Mouse (Mus musculus) urinary bladder, postnatal 10 days (tissue): Measurements from ENCODE around the gene Caskin2.
A peak's percentile ranks its signal among the peaks of the same experiment; 100 is the strongest.
"Not testable (repeated sequence)": the region's sequence is repeated elsewhere in the genome, so short reads cannot be mapped to it uniquely, and the experiment has no call there.

Source experiments
- DNase-seq: peaks from one replicate; pipeline ENCODE4 v3.0.0; 2022; ENCODE audit warnings: low spot score

Caskin2 gene

DNA sequence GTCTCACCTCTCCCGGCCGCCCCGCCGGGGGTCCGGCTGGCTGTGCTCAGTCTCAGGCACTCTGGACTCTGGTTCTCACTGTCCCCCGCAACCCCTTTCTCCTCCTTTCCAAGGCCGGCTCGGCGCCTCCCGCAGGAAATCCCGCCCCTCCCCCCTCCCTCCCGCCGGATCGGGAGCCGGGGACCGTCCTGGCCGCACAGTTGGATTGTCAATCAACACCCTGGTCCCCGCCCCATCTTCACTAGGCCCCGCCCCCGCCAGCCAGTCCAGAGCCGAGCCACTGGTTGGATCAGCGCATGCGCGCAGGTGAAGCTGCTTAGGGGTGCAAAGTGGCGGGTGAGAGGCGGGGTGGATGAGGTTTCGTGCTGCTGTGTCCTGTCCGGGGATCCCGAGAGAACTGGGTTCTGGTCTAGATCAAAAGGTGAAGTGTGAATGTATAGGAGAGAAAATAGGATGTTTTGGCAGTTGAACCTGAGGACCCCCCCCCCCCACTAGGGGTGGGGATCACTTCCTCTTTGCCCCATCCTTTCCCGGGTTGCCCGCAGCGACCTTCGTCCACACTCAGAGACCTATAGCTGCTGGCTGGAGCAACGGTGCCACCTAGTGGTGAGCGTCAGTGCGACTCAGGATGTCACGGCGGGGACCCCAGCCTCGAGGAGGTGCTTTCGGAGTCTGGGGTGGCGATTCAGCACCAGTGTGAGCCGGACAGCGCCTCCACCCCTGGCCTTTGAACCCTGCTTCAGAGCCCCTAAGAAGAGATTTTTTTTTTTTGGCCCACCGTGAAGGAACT is at the start of gene Caskin2:
Gene Caskin2 (minus strand): TSS at position 133 of the 790 bp plus-strand sequence.
- DNase-seq, result peak; percentile 94

DNA sequence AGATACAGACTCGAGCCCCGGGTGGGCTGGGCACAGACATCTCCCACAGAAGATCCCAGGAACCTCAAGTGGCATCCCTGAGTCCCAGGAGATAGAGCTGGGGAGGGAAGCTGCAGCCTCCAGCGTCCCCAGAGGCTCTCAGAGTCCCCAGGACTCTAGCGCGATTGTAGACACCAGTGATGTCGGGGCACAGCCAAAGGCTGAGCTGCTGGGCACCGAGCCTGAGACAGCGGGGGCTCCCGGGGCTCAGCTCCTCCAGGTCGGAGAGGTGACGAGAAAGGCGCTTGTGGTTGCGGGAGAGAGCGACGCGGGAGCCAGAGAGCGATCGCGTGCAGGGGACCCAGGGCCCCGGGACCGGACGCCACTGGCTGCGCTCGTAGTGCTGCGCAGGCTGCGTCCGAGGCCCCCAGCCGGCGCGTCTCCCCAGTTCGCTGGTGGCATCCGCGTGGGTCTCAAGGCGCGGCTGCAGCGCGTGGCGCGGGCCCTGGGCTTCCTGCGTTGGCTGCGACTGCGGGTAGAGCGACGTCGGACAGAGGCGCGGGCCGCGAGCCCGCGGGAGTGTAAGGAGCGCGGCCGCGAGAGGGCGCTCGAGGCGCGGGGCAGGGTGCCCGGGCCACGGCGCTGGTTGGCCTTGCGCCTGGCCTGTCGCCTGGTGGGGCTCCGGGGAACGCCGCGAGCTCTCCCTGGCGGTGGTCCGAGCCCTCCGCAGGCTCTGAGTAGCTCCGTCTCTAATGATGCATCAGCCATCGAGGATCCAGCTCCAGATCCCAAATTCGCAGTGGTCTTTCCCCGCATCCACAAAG is 45.9 kb upstream of the Caskin2 start:
- DNase-seq, result peak; percentile 55

DNA sequence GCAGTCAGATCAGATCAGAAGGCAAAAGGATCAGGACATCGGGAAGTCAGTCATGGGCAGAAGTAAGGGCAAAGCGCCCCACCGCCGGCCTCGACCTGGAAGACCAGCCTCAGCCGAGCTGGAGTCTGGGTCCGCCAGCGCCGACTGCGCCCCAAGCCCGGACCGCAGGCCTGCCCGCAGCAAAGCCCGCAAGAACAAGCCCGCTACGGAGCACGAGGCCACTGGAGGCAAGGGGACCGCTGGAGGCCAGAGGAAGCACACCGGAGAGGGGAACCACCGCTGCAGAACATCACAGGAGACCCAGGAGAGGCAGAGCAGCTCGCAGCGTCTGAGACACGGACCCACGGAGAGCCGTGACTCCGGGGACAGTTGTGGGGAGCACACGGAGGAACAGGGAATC is 44.9 kb upstream of the Caskin2 start, which contains the start of gene Myo15b:
Gene Myo15b (plus strand): TSS at position 53 of the 400 bp plus-strand sequence.
- DNase-seq, result no peak

DNA sequence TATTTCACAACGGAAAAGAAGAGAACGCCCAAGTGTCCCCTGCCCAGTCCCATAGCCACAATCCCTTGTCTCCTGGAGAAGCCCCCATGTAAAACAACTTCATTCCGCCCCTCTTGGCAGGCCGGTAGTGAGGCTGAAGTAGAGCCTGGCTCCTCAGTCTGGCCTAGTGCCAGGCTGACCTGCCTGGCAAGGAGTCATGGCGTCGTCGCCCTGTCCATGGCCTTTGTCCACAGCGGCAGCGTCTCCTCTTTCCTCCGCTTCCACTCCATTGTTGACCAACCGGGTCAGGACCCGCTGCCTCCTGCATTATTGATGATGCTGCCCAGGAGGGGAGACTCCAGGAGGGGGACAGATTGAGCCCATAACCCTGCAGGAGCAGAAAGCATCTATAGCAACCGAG is 44.5 kb upstream of the Caskin2 start:
- DNase-seq, result no peak

DNA sequence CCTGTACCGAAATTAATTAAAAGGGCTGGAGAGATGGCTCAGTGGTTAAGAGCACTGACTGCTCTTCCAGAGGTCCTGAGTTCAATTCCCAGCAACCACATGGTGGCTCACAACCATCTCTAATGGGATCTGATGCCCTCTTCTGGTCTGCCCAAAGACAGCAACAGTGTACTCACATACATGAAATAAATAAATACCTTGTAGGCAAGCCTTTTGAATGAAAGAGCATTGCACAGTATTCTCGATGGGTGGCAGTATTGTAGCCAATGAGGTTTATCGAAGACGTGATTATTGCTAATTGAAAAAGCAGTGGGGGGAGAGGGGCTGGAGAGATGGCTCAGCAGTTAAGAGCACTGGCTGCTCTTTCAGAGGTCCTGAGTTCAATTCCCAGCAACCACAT is 43.7 kb upstream of the Caskin2 start:
- not testable (repeated sequence) for DNase-seq

DNA sequence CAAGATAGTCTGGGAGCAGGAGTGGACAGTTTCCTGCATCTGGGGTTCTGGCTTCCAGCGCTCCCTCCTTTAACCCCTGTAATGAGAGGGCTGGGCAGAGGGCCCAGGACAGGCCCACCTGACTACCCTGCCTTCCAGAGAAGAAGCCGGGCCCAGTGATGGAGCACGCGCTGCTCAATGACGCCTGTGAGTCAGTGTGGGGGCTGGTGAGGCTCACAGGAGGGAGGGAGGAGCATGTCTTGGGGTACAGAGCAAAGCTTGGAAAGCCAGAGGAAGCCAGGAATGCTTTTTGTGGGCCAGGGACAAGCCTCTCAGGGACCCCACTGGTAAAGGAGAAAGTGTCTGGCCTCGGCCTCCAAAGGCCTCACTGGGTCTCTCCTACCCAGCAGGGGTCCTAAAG is 41.2 kb upstream of the Caskin2 start:
- no peak for DNase-seq

DNA sequence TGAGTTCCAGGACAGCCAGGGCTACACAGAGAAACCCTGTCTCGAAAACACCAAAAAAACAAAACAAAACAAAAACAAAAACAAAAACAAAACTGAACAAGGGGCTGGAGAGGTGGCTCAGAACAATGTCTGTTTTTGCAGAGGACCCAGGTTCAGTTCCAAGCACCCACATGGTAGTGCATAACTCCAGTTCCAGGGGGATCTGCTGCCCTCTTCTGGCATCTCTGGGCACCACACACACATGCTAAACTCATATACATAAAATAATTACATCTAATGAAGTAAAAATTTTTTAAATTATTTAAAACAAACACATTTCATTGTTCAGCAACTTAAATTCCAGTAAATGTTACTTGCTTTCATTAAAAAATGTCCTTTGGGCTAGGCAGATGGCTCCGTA is 32.4 kb upstream of the Caskin2 start:
- DNase-seq, result no peak

DNA sequence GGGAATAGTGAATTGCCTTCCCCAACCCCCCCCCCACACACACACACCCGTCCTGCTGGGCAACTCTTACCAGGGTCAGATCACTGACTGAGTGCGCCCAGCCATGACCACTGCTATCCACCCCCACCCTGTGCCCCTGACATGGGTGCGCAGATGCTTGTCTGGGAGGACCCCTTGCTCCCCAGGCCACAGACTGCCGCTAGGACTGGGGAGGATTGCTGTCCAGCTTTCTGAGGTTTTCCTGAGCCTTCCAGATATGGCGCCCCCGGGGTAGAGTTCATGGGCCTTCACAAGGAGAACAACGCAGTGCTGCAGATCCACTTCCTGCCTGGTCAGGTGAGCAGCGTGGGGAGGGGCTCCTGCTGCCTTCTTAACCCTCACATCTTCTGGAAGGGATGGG is 30.8 kb upstream of the Caskin2 start:
- DNase-seq, result no peak

DNA sequence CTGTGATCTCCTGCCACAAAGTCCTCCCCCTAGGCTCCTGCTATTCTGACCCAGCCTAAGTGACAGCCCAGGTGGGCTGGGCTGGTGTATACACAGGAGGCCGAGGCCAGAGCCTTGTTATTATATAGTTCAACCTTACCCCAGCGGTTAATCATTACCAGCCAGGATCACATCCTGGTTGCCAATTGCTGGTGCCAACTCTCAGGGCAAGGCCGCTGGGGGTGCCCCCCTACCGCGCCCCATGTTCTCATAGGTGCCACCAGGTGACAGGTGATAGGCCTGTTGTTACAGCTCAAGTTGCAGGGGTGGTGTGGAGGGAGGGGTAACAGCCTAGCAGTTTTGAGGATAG is 30.4 kb upstream of the Caskin2 start:
- no peak for DNase-seq

DNA sequence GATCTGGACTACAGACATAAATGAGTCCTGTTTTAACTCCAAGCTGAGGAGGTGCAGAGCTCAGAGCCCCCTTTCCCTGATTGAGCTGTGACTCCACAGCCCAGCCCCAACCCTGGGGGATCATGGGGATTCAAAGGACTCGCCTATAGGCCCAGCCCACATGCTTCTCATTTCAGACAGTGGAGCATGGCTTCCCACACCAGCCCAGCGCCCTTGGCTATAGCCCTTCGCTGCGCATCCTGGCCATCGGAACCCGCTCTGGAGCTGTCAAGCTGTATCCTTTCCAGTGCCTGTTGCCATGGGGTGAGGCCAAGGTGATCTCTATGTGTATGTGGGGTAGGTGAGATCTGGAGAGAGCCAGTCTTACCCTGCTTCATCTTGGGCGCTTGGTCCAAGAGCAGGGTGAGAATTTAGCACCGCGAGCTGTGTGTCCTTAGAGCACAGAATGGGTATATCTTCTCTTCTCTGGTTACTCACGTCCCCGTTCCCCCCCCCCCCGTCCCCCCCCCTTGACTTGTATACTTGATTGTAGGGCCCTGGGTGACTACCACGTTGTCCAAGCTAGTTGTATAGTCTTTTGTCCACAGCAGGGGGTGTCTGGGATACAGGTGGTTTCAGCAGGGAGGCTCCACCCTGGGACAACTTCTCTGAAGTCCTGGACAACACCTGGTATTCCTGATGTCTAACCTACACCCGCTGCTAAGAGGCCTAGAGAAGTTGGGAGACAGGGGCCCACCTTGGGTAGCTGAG is 29.9 kb upstream of the Caskin2 start:
- DNase-seq, result no peak

DNA sequence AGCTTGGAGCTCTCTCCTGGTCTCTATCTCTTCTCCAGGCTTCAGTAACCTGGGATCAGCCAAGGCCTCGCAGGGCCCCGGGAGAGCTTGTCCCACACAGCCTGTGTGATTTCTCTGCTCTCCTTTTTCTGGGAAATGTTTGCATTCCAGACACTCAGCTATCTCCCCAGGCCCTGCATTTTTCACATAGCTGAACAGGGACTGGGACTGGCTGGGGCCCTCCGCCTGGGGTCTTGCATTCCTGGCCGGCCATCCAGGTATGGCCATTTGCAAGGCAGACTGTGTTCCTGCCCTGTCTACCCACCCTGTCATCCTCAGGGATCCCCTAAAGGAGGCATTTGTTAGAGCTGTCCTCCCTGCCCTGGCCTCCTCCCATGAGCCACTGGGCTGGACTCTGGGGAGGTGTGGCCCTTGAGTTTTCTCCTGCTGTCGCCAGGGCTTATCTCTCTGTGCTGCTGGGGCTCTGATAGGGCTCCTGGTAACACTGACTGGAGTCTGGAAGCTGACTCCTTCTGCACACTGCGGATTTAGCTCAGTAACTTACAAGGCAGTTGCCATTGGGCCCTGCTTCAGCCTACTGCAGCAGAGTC is 28.6 kb upstream of the Caskin2 start:
- no peak for DNase-seq

DNA sequence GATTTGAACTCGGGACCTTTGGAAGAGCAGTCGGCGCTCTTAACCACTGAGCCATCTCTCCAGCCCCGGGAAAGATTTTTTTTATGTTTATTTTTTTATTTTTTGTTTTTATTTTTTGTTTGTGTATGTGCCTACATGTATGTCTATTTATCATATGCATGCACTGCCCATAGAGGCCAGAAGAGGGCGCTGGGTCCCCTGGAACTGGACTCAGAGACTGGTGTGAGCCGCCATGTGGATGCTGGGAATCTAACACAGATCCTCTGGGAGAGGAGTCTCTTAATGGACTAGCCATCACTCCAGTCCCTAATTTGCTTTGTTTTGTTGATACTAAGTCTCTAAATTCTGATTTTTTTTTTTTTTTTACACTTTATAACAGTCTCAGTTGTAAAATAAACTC is 27.6 kb upstream of the Caskin2 start:
- no peak for DNase-seq

DNA sequence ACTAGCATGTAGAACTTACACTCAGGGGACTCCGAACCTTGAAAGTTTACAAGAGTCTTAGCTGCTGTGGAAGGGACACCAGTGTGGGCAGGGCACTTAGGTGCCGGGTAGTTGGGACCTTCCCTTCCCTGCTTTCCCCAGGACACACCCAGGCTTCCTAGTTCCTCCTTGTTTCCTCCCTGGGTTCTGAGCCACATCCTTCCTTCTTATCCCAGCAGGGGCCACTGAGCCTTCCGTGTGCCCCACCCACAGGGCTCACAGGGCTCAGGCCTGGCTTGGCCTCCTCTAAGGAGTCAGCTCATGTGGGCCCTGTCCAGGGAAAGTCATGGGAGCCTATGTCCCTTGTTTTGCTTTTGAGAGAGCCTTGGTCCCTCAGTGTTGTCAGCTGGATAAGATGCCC is 26.3 kb upstream of the Caskin2 start:
- no peak for DNase-seq

DNA sequence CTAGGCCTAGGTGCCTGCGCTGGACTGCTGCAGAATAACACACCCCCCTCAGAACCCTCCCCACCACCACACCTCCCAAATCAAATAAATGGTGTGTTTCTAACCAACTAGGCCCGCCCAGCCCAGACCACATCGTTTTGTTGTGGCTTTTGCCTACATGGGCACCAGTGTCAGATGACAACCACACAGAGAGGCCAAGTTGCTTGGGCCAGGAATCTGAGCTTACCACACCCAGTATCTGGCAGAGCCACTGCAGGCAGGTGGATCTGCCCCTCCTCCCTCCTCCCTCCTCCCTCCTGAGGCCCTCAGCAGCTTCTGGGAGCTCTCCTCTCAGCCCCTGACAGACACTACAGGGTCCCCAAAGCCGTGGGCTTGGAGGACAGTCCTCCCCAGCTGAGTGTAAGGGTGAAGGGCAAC is 25.5 kb upstream of the Caskin2 start:
- no peak for DNase-seq

DNA sequence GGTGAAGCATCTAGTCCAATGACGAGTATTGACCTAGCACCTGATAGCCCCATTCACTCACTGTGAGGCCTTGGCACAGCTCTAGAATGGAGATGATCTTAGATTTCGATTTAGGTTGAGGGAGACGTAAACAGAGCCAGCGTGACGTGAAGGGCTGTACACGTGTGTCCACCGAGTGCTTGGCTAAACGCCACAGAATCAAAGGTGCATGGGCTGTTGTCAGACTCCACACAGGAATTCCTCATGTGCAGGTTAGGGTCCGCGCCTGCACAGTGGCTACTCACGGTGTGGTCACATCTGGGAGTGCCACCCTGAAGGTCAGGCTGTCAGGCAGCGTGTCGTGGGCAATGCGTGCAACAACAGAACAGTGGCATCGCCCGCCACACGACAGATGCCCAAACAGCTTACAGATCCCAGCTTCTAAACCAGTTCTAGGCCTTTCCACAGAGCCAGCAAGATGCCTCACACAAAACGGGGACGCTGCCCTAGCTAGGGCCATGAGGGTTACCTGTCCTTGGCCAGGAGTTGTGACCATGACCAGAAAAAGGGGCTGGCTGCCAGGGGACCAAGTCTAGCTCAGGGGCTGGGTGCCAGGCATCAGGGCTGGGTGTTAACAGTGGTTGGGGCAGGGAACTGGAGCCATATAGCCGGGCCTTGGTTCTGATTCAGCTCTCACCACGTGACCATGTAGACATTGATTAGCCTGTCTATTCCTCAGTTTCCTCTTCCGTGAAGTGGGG is 24.3 kb upstream of the Caskin2 start:
- DNase-seq, result no peak

DNA sequence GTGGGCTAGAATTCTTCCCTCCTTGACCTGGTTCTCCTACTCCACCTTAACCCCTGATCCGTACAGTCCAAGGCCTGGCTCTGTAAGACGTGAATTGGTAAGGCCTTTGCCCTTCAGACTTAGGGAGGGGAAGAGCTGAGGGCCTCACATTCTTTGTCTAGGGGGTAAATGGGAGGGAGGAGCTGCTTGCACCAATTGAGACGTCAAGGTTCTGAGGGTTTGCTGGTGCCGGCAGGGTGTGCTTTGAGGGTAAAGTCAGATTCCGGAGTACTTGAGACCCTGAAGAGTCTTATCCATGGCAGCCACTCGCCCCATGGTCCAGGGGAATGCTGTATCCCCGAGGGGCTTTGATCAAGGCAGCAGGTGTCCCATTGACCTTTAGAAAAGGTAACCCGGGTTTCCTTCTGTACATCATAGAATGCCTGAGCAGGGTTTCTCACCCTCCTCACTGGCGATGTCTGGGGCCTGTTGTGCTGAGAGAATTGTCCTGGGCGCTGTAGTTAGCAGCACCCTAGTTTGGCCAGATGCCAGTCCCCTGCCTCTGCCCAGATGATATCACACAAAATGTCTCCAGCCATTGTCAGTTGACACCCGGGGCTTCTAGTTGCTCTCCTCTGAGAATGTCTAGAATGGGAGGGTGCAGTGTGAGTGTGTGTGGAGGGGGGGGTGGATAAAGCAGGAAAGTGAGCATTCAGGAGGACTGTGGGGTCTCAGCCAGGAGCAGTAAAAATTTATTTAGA is 23.4 kb upstream of the Caskin2 start:
- no peak for DNase-seq

DNA sequence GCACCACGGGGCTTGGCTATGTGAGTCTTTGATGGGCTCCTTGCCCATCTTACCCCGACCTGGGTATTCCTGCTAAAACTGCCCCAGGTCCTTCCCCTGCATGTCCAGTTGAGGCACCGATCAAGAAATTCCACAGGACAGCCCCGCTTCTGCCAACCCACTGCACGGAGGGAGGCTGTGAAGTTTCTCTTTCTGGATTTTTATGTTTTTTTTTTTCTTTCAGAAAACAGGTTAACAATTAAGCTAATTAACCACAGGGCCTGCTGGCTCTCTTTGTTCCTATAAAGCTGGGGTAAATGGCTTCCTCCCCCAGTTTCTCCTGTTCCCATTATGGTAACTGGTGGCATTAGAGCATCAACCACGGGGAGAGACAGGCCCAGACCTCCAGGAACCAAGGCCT is 20.6 kb upstream of the Caskin2 start:
- DNase-seq, result no peak

DNA sequence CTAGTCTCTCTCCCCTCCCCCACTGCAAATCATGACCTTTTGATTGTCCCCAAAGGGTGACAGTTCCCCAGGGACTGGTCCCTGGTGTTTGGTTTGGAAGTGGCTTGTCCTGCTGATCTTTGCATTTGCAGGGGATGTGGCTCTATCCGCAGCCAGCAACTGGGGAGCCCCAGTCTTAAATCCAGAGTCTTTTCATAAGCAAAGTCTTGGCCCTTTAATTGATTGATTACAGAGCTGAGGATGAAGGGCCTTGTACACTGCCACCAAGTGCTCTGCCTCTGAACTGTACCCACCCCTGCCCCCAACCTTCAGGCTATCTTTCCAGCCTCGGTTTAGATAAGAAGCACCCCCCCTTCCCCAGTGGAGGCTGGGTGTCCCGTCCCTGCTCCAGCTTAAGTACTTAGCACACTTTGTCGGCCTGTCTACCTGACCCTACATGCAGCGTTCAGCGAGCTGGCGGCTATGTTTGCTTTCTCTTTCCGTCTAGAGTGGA is 19.6 kb upstream of the Caskin2 start:
- DNase-seq, result no peak

DNA sequence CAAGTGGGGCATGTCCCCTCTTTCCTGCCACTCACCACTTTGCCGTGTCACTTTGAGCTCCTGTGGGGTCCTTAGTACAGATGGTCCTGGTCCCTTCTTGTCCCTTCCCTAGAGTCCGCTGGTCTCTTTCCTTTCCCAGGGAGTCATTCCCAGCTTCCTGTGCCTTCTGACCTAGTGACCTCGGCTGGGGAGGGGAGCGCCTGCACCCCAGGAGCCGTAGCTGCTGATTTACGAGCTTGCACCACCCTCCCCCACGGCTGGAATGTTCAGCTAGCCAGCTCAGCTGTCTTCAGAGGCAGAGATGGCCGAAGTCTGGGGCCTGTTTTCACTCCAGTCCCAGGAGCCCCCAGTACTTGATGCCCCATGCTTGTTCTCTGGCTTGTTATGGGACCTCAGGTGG is 19.1 kb upstream of the Caskin2 start:
- DNase-seq, result no peak

DNA sequence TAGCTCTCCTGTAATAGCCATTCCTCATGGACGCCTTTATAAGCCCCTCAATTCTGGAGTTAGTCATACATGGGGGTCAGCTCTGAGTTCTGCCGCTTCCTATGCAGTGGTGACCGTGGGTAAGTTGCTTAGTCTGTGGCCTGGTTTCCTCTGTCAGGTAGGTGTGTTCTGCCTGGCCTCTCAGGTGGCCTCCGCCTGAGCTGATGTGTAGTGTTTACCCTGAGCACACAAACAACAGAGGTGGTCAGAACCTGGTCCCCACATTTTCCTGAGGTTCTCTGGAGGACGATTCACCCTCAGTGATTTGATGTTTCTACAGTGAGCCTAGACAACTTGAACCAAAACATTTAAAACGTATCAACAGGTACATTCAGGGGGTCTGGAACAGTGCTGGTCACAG is 18.6 kb upstream of the Caskin2 start:
- DNase-seq, result no peak

DNA sequence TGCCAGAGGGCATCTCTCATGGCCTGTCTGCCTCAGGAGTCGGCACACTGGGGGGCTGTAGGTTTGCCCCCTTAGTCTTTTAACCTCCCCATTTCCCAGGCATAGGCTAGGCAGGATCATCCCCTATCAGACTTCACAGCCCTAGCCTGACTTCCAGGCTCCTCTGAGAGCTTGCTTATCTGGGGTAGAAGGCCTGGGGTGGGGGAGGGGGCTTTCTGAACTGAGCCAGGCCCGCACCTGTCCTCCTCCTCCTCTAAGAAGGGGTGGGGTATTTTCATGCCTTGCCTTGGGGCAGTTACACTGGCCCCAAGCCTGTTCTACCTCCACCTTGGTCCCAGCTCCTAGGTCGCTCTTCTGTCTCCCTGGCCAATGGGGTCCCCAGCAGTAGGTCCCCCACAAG is 18.1 kb upstream of the Caskin2 start:
- DNase-seq, result no peak
